Mouse (Mus musculus) embryonic facial prominence, embryonic 15.5 days (tissue): ENCODE data around the gene Gja3. TPM values are rescaled to one million over a fixed set of nuclear protein-coding genes. Genes with fewer than 3 reads are reported as not detected.
"Not testable (repeated sequence)": the region's sequence is repeated elsewhere in the genome, so short reads cannot be mapped to it uniquely, and the experiment has no call there.

ENCODE experiments used
- ATAC-seq: fragments of 200-750 bp; cut with Nextera tagmentation; 2 replicates; pipeline ENCODE4 v1.8.0; 2017; ENCODE audit warnings: low read depth, moderate TSS enrichment; ENCODE audit not compliant: insufficient number of reproducible peaks, low FRiP score, low TSS enrichment
- H3K27ac ChIP-seq: fragments of 300-500 bp; sonication (generic); replicated peaks from 2 replicates; pipeline ENCODE4 v1.5.1; 2015; ENCODE audit warnings: mild to moderate bottlenecking, inconsistent platforms
- H3K27me3 ChIP-seq: fragments of 300-500 bp; sonication (generic); 2 replicates; pipeline ENCODE4 v1.6.1; 2015; ENCODE audit warnings: inconsistent platforms
- H3K36me3 ChIP-seq: fragments of 300-500 bp; sonication (generic); 2 replicates; pipeline ENCODE4 v1.6.1; 2015; ENCODE audit warnings: mild to moderate bottlenecking, inconsistent platforms
- H3K4me1 ChIP-seq: fragments of 300-500 bp; sonication (generic); 2 replicates; pipeline ENCODE4 v1.6.1; 2015; ENCODE audit warnings: inconsistent platforms
- H3K4me2 ChIP-seq: fragments of 300-500 bp; sonication (generic); replicated peaks from 2 replicates; pipeline ENCODE4 v1.6.1; 2015; ENCODE audit warnings: mild to moderate bottlenecking, inconsistent platforms
- H3K4me3 ChIP-seq: fragments of 300-500 bp; sonication (generic); replicated peaks from 2 replicates; pipeline ENCODE4 v1.5.1; 2015; ENCODE audit warnings: mild to moderate bottlenecking, inconsistent platforms
- H3K9ac ChIP-seq: fragments of 300-500 bp; sonication (generic); 2 replicates; pipeline ENCODE4 v1.6.1; 2015; ENCODE audit warnings: inconsistent platforms
- H3K9me3 ChIP-seq: fragments of 300-500 bp; sonication (generic); replicated peaks from 2 replicates; pipeline ENCODE4 v1.6.1; 2016; ENCODE audit warnings: inconsistent platforms
- WGBS: fragments of 180-500 bp; shearing (Covaris S2); methylation state at CpG from one replicate; pipeline ENCODE4 v1.1.7; 2015; 5-methylcytosine and 5-hydroxymethylcytosine counted together
- polyA plus RNA-seq: library from polyadenylated mRNA; unstranded; fragments of >200 nt; fragmentation: Nextera tagmentation; extraction: Ambion mirVana; gene quantifications from 2 replicates; pipeline ENCODE4 v1.2.1, GENCODE M21; 2015

The Gja3 gene
- polyA plus RNA-seq, 1 experiment from 2014 or later, result 9.5 TPM

- Histone ChIP-seq H3K27me3 (no peaks in the 10 kb centered on the region), H3K27ac (no peak overlapping the region)
Measured at GRCm38 (mm10) chr14:57089107-57089506, 31.2 kb upstream of the Gja3 start.

DNA sequence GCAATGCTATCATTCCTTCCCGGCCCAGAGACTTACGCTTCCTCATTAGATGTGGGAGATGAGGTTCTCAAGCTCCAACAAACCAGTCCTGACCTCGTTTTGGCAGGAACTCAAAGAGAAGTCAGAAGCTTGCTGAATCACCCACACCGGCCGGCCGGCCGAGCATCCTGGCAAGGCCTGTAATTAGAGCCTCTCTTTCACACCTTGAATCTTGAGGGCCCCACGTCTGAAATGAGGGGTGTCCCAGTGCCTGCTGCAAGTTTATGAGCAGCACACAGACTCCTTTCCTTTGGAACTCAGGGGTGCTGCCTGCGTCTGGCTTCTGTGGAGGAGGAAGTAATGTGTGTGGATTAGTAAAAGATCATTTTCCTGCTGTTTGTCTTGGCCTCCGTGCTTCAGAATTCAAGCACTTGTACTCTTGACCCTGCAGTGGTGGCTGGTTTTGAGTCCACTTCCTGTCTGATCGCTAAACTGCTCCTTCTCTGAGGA is 26.3 kb upstream of the Gja3 start:
- no peaks in the 10 kb centered on the region for H3K9me3 ChIP-seq
- ATAC-seq, result 0 out of 2 replicates have a peak, but pooled peaks have one; percentile 24
- H3K4me3 ChIP-seq, result no peak overlapping the region
- 29% methylated on average over 11 of the region's 11 CpGs for WGBS
- H3K9ac ChIP-seq, result no peak overlapping the region
- no peaks in the 10 kb centered on the region for H3K36me3 ChIP-seq
- 0 out of 2 replicates have a peak, but pooled peaks cover 9% of the 10 kb centered on the region for H3K4me1 ChIP-seq
- H3K27ac ChIP-seq, result no peak overlapping the region
- H3K27me3 ChIP-seq, result no peaks in the 10 kb centered on the region
- no peak overlapping the region for H3K4me2 ChIP-seq

More at GRCm38 (mm10) chr14:57089107-57089506, 31.2 kb upstream of the Gja3 start:
- 0 out of 2 replicates have a peak, but pooled peaks cover 7% of the 10 kb centered on the region for H3K4me1 ChIP-seq
- ATAC-seq, result no peak
- H3K4me3 ChIP-seq, result no peak overlapping the region
- H3K9ac ChIP-seq, result no peak overlapping the region
- 78% methylated on average over 7 of the region's 7 CpGs for WGBS
- no peaks in the 10 kb centered on the region for H3K36me3 ChIP-seq
- H3K9me3 ChIP-seq, result no peaks in the 10 kb centered on the region
- H3K4me2 ChIP-seq, result no peak overlapping the region

GRCm38 (mm10) chr14:57082863-57083262 is 25.0 kb upstream of the Gja3 start:
- no peak; the same call in 1 of the 2 replicates for ATAC-seq
- WGBS, result 100% methylated on average over 1 of the region's 1 CpGs
- Histone ChIP-seq H3K4me1 (0 out of 2 replicates have a peak, but pooled peaks cover 9% of the 10 kb centered on the region), H3K27me3 (no peaks in the 10 kb centered on the region), H3K9ac (no peak overlapping the region), H3K36me3 (no peaks in the 10 kb centered on the region), H3K27ac (no peak overlapping the region), H3K9me3 (no peaks in the 10 kb centered on the region), H3K4me2 (no peak overlapping the region), H3K4me3 (no peak overlapping the region)

- H3K27me3 ChIP-seq, result no peaks in the 10 kb centered on the region
- H3K27ac ChIP-seq, result no peak overlapping the region
- no peak for ATAC-seq
- H3K4me2 ChIP-seq, result no peak overlapping the region
- H3K4me3 ChIP-seq, result no peak overlapping the region
- H3K9me3 ChIP-seq, result no peaks in the 10 kb centered on the region
- WGBS, result 84% methylated on average over 6 of the region's 6 CpGs
- peaks cover 4% of the 10 kb centered on the region; the same call in 1 of the 2 replicates for H3K4me1 ChIP-seq
- H3K9ac ChIP-seq, result no peak overlapping the region
- H3K36me3 ChIP-seq, result no peaks in the 10 kb centered on the region
Measured at GRCm38 (mm10) chr14:57075537-57075936, 17.6 kb upstream of the Gja3 start.

DNA sequence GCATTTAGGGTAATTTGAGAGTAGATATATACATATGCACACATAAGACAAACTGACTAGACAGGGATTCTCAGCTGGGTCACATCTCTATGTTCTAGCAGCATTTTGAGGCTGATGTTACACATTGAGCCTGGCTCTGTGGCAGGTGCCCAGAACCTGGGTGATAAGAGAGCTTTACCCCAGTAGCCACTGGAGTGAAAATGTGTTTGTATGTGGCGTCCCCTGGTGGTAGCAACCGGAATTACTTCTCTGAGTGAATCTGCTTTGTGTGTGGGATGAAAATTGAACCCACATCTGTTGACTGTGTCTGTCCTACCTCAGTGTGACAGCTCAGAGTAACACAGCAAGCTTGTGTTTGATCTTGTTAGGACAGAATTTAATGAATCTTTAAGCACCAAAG is 12.0 kb upstream of the Gja3 start:
- not testable (repeated sequence) for H3K9ac ChIP-seq, H3K27me3 ChIP-seq, ATAC-seq, H3K27ac ChIP-seq, H3K36me3 ChIP-seq, H3K4me1 ChIP-seq, H3K9me3 ChIP-seq, H3K4me3 ChIP-seq, H3K4me2 ChIP-seq
- 1% methylated on average over 2 of the region's 2 CpGs for WGBS

DNA sequence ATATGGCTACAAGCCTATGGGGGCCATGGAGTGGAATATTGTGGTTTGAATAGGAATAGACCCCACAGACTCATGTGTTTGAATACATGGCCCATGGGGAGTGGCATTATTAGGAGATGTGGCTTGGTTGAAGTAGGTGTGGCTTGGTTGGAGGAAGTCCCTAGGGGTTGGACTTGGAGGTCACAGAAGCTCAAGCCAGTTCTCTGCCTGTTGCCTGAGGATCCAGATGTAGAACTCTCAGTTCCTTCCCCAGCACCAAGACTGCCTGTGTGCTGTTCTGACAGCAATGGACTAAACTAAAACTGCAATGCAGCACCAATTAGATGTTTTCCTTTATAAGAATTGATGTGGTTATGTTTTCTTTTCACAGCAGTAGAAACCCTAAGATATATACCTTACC is 8.2 kb upstream of the Gja3 start:
- no peak overlapping the region for H3K4me2 ChIP-seq
- H3K9ac ChIP-seq, result no peak overlapping the region
- H3K36me3 ChIP-seq, result no peaks in the 10 kb centered on the region
- H3K27me3 ChIP-seq, result no peaks in the 10 kb centered on the region
- H3K4me3 ChIP-seq, result no peak overlapping the region
- no peak overlapping the region for H3K27ac ChIP-seq
- no peaks in the 10 kb centered on the region for H3K9me3 ChIP-seq
- no peak for ATAC-seq
- H3K4me1 ChIP-seq, result no peaks in the 10 kb centered on the region

- not testable (repeated sequence) for H3K27ac ChIP-seq, H3K36me3 ChIP-seq, ATAC-seq, H3K9ac ChIP-seq, H3K4me3 ChIP-seq, H3K4me2 ChIP-seq, H3K9me3 ChIP-seq
- peaks cover 42% of the 10 kb centered on the region for H3K27me3 ChIP-seq
- 0% methylated on average over 1 of the region's 1 CpGs for WGBS
- peaks cover 13% of the 10 kb centered on the region for H3K4me1 ChIP-seq
Measured at GRCm38 (mm10) chr14:57060052-57060451, 2.2 kb upstream of the Gja3 start.

GRCm38 (mm10) chr14:57057204-57057562 is 717 bp downstream of the Gja3 start:
- H3K9me3 ChIP-seq, result no peaks in the 10 kb centered on the region
- H3K27me3 ChIP-seq, result peaks cover 50% of the 10 kb centered on the region
- no peak overlapping the region for H3K27ac ChIP-seq
- H3K36me3 ChIP-seq, result no peaks in the 10 kb centered on the region
- peak; percentile 17; the same call in 1 of the 2 replicates for ATAC-seq
- peak overlapping the region; percentile 45 for H3K4me3 ChIP-seq
- H3K9ac ChIP-seq, result no peak overlapping the region
- WGBS, result 3% methylated on average over 19 of the region's 19 CpGs
- peak overlapping the region; percentile 88 for H3K4me2 ChIP-seq
- peaks cover 13% of the 10 kb centered on the region for H3K4me1 ChIP-seq

- peaks cover 32% of the 10 kb centered on the region for H3K27me3 ChIP-seq
- no peak overlapping the region for H3K9ac ChIP-seq
- H3K4me3 ChIP-seq, result no peak overlapping the region
- WGBS, result 67% methylated on average over 6 of the region's 6 CpGs
- H3K27ac ChIP-seq, result no peak overlapping the region
- peaks cover 8% of the 10 kb centered on the region for H3K4me1 ChIP-seq
- H3K36me3 ChIP-seq, result no peaks in the 10 kb centered on the region
- no peak overlapping the region for H3K4me2 ChIP-seq
- no peaks in the 10 kb centered on the region for H3K9me3 ChIP-seq
- ATAC-seq, result no peak
Measured at GRCm38 (mm10) chr14:57052713-57053112, 5.2 kb downstream of the Gja3 start.

- no peak for ATAC-seq
- Histone ChIP-seq H3K4me3 (no peak overlapping the region), H3K9me3 (no peaks in the 10 kb centered on the region), H3K9ac (no peak overlapping the region), H3K36me3 (no peaks in the 10 kb centered on the region), H3K27ac (no peak overlapping the region), H3K4me1 (no peaks in the 10 kb centered on the region), H3K4me2 (no peak overlapping the region), H3K27me3 (no peaks in the 10 kb centered on the region)
- WGBS, result 76% methylated on average over 6 of the region's 6 CpGs
Measured at GRCm38 (mm10) chr14:57043863-57044262, 14.0 kb downstream of the Gja3 start.

DNA sequence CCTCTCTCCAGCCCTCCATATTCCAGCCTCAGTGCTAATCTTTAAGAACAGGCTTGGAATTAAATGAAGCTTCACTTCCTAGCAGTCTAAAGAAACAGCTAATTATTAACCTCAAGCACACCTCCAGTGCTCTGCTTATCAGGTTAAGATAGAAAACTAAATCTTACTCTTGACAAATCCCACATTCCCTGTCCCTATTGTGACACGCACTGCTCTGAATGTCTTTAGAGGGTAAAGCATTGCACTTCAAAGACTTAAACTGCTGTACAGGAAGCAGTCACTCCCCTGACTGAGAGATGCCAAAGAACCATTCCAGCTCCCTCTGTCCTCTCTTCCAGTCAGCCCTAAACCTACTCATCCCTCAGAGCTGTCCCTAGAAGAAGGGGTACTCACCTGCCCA is 16.5 kb downstream of the Gja3 start:
- no peak overlapping the region for H3K9ac ChIP-seq
- H3K9me3 ChIP-seq, result no peaks in the 10 kb centered on the region
- no peaks in the 10 kb centered on the region for H3K4me1 ChIP-seq
- WGBS, result 58% methylated on average over 1 of the region's 1 CpGs
- no peaks in the 10 kb centered on the region for H3K27me3 ChIP-seq
- no peak overlapping the region for H3K27ac ChIP-seq
- no peak overlapping the region for H3K4me3 ChIP-seq
- no peak for ATAC-seq
- H3K4me2 ChIP-seq, result no peak overlapping the region
- H3K36me3 ChIP-seq, result no peaks in the 10 kb centered on the region

DNA sequence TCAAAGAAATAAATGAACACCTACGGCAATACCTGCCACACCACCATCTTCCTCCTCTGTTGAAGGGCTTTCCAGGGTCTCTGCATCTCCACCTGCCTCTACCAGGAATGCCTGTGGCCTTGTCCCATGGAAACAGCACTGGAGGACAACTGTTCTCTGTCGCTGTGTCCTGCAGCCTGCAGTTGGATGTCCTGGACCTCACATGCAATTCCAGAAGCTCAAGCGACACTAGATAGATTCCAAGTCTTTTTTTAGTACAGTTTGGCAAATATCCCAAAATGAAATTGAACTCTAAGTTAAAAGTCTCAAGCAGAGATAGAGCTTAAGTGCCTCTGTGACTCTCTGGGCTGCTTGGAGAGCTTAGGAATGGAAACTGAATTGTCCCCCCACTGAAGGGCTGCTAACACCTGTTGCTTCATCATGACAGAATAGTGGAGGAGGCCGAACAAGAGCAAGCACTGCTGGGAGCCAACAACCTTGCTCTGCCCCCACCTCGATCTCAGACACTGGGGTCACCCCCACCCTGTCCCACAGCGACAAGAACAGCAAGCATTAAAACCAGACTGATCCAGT is 22.9 kb downstream of the Gja3 start:
- Histone ChIP-seq H3K9ac (no peak overlapping the region), H3K4me2 (no peak overlapping the region), H3K9me3 (no peaks in the 10 kb centered on the region), H3K4me3 (no peak overlapping the region), H3K4me1 (no peaks in the 10 kb centered on the region), H3K36me3 (no peaks in the 10 kb centered on the region), H3K27me3 (no peaks in the 10 kb centered on the region), H3K27ac (no peak overlapping the region)
- no peak for ATAC-seq
- 64% methylated on average over 6 of the region's 6 CpGs for WGBS
